Mouse (Mus musculus) layer of hippocampus, adult 9-11 months (tissue): ENCODE measurements at regions not wholly inside any gene's neighbourhood (a gene's known extent, or its start where the extent isn't known, plus 50 kb on each side); places are given as distances from the start of the nearest gene placed in this dataset.
"Not testable (repeated sequence)": the region's sequence is repeated elsewhere in the genome, so short reads cannot be mapped to it uniquely, and the experiment has no call there.

ENCODE experiments used
- DNase-seq: peaks from one replicate; pipeline ENCODE4 v3.0.0; 2022

DNA sequence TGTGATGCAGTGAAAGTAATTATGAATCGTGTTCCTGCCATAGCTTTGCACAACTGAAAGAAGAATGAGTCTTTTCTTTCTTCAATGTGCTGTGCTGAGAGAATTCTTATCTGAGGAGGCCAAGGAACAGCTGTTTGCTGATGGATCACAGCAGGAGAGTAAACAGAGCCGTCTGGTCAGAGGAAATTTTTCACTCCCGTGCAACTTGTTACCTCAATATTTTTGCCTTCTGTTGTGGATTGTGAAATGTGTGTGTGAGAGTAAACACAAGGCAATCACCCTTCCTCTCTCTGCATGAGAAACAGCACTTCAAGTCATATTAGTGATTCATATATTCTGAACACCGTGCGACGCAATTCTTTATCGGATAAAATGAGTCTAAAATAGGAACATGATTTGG lies 171.9 kb downstream of the Epm2a start:
- no peak for DNase-seq

DNA sequence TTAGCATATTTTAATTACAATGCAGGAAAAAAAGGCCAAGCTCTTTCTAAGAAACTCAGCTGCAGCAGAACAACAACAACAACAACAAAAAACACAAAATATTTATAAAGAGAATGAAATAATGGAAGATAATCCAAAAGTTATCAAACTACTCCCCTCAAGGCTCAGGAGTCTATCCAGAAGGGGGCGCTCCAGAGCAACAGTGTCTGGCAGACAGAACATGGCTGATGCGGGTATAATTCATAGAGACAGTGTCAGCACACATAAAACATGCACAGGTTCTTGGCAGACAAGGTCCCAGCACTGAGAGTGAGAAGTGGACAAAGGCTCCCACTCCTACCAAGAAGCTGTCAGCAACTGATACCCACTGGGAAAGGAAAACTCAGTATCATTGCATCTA lies 173.9 kb downstream of the Epm2a start:
- DNase-seq: no peak

DNA sequence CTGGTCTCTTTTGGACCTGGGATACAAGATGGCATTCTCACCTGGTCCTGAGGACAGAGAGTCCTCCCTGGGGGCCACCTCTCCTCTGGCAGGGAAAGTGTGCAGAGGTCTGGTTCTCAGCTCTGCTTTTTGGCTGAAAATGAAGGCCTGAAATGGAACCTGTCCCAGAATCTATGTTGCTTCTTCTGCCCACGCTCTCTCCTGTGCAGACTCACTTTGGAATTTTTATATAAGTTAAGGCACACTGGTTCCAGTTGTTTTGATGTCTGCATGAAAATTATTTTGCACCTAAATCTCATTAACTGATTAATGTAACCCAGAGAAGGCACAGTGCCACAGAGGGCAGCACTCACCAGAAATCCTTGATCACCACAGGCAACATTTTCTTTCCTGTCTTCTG lies 188.1 kb downstream of the Epm2a start:
- no peak for DNase-seq

DNA sequence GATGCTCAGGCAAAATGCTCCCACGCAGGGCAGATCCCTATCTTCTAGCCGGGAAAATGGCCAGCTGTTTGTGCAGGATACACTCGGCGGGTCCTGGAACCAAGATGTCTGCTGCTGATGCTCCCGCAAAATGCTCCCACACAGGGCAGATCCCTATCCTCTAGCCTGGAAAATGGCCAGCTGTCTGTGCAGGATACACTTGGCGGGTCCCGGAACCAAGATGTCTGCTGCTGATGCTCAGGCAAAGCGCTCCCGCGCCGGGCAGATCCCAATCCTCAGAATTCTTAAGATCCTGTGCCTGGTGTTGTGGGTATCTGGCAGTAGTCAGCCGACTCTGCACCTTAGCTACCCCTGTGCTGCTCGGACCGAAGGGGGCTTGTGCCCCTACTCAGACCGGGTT lies 212.2 kb downstream of the Epm2a start:
- not testable (repeated sequence) for DNase-seq

DNA sequence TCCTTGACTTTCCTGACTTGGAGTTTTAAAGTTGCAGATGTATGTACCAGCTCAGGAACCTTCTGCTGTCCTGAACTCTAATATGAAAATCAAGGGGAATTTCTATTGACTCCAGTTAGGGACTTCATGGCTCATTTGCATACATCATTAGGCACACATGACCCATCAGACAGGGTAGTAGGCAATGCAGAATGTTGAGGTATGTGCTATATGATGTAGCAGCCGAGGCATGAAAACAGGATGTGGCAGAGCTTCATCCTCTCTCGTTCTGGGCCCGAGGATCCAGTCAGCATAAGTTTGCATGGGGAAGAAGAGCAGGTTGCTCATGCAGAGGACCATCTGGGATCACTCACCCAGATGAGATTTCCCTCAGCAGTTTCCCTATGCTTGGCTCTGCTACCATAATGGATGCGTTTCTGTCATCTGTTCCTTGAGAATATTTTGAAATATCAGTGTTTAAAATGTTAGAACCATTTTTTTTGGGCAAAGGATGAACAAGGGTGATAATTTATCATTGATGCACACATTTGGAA lies 227.4 kb downstream of the Epm2a start:
- peak; percentile 56 for DNase-seq

DNA sequence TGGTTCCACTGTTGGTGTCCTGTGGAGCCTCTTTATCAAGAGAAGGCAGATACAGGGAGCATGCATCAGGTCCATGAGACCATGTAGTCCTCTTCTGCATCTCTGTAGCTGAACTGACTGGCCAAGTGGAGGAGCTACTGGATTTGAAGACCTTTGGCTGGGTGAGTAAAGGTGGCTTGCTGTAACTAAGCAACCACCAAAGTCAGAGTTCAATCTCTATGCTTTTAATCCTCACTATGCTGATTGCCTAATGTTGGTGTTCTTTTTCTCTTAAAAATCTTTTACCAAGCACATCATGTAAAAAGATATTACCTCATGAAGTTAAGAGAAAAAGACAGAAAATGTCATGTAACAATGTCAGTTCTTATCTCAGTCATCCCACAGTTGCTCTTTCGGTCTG lies 265.2 kb downstream of the Epm2a start:
- DNase-seq: no peak

DNA sequence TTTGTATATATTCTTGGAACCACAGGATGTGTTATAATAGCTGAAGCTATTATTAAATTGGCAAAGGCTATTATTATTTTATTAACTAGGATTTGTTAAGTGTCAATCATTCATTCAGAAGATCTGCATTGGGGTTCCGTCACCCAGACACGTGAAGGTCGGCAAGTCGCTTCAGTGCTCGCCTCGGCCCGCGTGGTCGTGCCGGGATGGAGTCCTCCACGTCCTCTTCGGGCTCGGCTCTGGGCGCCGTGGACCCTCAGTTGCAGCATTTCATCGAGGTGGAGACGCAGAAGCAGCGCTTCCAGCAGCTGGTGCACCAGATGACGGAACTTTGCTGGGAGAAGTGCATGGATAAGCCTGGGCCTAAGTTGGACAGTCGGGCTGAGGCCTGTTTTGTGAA lies 265.9 kb downstream of the Epm2a start:
- not testable (repeated sequence) for DNase-seq

DNA sequence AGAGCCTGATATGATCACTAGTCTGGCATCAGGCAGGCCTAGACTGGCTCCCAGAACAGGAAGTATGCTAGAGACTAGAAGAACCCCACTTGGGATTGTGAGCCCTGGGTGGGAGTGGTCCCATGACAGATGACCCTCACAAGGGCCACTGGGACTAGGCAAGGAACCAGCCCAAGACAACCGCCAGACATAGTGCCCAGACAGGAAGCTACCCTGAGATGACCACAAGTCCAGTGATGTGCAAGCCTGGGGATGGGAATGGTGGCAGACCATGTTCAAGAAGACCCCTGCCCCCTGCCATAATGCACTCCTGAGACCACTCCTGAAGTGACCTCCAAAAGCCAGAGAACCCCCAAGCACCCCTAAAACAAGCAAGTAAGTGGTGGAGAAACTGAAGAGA lies 304.9 kb downstream of the Epm2a start:
- no peak for DNase-seq

DNA sequence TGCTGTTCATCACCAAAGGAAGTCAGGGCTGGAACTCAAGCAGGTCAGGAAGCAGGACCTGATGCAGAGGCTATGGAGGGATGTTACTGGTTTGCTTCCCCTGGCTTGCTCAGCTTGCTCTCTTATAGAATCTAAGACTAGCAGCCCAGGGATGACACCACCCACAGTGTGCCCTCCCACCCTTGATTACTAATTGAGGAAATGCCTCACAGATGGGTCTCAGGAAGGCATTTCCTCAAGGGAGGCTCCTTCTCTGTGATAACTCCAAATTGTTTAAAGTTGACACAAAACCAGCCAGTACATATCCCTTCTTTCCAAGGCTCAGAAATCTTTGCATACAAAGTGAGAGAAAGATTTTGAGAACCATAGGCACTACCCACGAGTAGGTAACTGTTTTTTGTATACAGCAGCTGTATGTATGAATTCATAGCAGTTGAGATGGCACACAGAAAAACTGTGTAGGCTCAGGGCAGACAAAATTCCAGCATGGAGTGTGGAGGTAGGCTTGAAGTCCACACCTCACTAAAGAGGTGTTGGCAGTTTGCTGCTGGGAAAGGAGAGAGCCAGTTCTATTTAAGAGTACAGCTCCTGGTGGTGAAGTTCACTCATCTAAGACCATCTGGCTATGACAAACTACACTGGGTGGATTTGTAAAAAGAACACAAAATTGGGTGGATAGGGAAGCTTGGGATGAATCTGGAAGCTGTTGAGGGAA lies 317.0 kb downstream of the Epm2a start:
- DNase-seq: peak; percentile 44

DNA sequence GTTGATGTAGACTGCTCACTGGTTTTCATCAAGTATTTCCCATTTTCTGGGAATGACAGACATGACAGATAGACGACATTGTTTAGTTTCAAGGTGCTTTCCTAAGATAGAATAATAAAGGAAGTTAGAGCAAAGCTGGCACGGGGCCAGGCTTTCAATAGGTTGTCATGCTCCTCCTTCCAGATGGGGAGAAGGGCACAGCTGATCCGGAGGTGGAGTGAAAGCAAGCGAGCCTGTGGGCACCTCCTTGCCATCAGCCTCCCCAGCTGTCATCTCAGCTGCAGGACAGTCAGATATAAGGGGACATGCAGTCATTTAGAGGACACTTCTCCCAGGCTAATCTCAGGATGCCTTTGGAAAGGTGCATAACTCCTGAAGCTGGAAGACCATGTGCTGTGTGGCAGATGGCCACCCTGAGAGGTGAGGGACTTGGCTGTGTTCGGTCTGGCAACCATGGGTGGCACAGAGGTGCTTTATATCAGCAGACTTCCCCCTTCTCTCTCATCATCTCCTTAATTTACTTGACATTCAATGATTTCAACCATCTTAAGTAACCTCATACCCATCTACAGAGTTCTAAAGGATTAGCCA lies 318.6 kb downstream of the Epm2a start:
- DNase-seq: peak; percentile 21

DNA sequence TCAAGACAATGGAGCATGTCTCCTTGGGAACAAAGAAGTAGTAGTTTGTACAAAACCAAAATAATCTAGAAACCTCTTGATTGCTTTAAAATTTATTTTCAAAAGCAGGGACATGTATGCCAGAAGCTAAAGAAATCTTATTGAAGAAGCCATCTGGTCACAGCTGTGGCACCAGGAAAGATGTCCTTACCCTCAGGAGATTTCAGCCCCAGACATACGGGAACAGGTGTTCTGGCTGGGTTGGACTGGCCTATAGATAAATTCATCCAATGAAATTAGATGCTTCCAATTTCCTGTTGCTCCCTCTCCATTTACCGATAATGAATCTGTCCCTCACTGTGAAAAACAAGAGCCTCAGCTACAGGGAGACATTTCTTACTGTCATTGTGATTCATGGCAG lies 366.5 kb downstream of the Epm2a start:
- no peak for DNase-seq

DNA sequence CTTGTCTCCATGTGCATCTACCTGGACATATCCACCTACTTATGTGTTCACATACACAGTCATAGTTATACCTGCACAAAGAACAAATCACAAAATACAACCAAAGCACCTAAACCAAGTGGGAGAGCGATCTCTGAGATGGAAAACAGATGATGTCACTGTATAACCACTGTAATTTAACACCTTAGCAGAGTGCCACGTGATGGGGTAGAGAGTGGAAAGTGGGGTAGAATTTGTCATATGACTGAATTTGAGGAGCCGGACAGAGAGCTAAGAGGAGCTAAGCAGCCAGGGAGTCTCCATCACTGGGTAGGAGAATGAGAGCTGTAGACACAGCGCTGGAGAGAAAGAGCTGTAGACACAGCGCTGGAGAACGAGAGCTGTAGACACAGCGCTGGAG lies 381.6 kb downstream of the Epm2a start:
- no peak for DNase-seq

DNA sequence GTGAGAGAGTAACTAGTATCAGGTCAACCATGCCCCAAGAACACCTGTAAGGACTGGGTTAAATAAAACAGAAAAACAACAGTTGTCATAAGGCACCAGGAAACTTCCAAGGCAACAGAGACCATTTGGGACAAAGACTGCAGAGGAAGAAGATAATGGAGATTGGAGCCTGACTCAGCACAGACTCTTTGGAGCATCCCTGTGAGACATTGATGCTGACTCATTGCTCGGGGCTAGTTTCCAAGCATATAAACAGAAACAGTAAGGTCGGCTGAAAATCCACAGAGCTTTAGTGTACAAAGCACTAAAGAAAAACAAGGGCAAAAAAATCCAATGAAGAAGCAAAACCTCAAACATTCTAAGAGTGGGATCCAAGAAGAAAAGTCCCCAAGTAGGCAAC lies 386.3 kb downstream of the Epm2a start:
- no peak for DNase-seq

DNA sequence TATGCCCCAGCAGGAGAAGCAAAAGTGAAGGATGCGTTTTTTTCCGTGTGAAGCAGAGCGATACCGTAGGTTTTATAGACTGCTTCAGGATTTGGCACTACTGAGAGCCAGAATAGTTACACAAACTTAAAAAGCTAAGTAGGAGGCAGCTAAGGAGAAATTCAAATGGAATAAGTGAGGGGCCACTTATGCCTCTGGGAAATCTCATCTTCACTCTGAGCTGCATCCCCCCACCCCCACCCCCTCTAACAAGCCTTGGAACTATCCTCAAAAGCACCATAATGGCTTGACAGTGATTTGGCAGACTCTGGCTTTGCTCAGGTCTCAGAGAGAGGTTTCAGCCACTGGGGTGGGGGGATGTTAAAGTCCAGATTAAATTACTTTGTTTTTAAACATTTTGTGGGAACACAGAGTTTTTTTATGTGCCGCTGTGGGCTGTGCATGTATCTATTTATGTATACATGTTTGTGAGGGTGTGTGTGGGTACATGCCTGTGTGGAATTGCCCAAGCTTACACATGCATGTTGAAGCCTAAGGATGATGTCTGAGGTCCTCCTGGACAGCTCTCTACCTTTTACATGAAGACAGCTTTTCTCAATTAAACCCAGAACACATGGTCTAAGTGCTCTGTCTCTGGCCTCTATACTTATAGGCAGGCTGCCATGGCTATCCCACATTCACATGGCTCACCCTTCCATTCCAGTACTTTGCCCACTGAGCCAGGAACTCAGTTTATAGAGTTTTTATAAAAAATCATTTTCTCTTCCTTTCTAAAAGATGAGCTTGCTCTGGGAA lies 396.6 kb downstream of the Epm2a start:
- DNase-seq: no peak

DNA sequence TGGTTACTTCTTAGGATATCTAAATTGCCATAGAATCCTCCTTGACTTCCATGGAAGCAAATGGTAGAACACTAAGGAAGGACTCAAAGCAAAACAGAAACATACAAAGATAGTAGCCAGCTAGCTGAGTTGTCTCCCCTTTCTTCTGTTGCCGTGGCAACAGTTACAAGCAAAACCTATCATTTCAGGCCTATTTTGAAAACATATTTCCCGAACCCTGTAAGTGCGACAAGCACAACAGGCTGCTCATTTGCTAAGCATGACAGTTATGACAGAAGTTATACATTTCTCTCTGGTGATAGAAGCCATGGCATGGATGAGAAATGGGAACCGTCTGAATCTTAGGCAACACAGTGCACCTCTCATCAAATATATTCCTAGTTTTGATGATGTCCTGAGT lies 402.4 kb downstream of the Epm2a start:
- no peak for DNase-seq

DNA sequence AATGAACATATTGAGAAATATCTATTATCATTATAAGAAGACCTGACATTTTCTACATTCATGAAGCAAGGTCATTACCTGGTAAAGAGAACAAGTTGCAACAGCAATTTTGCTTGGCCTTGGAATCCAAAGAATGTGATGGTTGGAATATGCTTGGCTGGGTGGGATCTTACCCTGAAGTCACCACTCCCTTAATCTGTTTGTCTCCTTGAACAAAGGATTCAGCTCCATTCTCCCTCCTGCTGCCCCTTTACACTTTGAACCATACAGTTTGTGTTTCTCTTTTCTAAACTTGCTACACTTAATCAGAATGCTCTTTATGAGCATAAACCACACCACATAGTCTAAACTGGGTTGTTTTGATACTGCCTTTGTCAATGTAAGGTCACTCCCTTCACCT lies 403.8 kb downstream of the Epm2a start:
- no peak for DNase-seq

DNA sequence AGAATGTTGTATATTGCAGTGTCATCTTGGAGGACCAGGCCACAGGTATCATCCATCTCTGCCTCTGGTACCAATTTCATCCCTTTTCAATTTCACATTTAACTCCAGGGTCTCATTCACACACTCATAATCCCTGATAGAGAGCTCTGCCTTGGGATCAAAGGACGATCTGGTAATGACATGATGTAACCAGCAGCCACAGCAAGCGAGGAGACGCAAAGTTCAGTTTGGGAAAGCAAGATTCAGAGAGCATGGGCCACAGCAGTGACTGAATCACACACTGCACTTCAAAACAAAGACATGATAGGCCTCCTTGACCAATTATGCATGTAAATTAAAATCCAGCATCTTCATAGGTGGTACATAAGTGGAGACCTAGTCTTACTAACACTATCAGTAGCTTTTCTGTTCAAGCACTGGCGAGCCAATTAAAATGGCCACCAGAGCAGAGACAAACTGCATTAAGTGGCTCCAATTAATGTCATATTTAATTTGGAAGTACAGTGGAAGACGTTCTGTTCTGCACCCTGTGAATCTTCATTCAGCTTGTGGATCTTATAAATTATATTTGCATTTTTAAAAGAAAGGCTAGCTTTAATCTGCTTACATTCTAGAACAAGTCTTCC lies 412.0 kb downstream of the Epm2a start:
- DNase-seq: no peak

DNA sequence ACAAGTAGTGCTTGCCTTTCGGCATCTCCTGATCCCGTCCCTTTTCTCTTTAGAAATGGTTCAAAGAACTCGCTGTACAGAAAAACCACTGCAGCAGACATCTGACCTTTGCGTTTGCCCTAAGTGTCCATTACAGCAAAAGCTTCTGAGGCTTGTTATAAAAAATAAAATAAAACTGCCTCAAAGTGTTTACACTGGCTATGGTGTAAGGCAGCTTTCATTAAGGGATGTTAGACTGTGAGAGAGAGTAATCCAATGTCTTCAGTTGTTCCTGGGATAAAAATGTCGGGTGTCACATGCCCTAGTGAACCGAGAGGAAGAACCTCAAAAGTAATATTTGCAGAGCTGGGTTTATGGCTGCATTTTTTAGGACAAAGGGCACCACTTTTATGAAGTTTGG lies 434.7 kb downstream of the Epm2a start:
- DNase-seq: no peak

DNA sequence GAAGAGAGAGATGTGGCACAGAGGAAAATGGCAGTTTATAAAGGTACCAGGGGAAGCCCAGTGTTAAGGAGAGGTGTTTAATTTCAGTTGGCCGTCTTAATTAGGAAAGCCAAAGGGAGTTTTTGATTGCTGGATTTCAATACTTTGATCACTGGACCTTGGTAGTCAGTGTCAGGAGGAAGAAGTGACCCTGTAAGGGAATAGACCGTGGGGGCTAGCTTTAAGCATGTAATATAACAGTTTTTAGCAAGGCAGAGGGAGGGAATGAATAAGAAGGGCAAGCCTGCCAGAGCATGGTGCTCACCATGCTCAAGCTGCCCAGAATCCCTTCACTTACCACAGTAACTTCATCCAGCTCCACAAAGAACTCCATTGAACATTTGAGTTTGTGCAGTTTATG lies 437.1 kb downstream of the Epm2a start:
- DNase-seq: no peak

DNA sequence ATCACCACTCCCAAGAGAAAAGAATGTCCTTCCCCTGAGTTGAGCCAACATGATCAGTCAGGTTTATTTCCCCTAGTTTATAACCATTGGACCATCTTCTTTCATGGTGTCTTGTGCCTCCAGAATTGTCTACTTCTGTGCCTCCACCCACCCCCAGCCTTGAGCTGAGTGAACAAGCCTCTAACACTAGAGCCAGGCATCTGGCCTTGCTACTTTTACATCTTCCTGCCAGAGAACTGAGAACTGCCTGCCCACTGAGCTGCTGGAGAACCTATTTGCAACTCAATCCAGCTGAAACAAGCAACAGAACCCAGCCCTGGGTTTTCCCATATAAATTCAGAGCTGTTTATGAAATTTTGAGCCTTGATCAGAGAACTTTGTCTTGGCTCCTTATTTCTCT lies 444.0 kb downstream of the Epm2a start:
- no peak for DNase-seq

DNA sequence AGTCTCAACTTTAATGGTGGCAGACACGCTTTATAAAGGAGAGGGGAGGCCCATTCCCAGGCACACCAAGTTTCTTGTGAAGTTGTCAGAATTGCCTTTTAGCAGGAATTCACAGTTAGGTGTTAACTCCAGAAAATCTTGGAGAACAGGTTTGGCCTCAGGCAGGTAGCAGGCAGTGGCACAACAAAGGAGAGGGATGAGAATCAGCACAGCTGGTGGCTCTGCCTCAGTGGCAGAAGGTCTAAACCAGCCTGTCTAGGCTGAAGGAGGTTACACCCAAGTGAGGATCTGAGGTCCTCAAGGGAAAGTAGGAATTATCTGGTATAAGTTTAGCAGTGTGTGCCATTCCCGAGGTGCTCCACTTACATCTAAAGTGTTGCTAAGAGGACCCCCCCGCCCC lies 456.3 kb downstream of the Epm2a start:
- no peak for DNase-seq

DNA sequence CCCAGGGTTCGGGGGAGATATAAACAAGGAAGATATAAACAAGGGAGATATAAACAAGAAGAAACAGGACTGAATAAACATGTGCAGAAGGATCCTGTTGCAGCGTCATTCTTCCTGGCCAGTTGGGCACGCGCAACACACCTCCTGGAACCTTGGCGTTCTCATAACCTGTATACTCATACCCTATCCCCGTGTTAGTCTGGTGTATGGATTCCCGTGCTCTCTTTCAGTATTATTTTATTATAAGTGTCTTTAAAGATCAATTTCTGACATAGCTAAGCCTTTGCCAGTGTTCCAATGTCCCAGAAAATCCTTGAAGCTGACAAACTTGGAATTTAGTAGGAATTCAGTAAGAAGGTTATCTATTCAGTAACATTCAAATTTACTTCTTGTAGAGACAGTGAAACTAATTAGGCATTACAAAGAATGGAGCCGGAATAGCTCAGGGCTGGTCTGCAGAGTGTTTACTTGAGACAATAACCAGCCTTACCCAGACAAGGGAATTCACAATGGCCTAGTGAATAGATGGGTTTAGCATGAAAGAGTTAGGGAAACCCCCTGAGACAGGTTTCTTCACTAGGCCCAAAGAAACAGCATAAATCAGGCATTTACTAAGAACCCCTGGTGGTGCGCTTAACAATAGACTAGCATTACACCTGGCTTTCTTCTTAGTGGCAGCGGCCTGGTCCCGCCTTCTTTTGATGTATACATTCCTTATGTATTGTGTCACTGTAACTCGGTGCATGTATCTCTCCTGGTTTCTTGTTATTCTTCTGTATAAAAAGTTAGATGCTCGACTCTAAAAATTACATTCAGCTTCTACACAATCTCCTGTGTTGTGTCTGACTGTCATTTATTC lies 458.4 kb downstream of the Epm2a start:
- DNase-seq: not testable (repeated sequence)

DNA sequence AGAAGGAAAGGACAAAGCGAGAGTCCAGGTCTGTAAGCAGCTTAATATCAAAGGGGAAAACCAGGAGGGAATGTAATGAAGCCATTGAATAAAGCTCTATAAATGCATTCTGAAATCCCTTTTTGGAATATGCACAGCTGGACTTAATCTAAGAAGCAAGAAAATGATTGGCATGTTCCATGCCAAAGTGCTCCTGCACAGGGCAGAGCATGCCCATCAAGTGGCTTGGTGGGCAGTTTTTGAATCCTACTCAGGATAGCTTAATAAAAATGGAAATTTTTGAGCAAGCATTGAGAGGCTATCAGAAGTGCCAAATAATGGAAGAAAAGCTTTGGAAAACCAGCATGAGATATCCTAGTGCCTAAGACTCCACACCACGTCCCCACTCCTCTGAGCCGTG lies 466.1 kb downstream of the Epm2a start:
- no peak for DNase-seq
